Mouse (Mus musculus): ENCODE measurements around the gene U2af1l4. TPM values are rescaled to one million over a fixed set of nuclear protein-coding genes. Genes with fewer than 3 reads are reported as not detected.

U2af1l4 gene
- polyA plus RNA-seq, 1 experiment = 50.1 TPM

- no peak for DNase-seq
- WGBS = 1% methylated on average over 10 of the region's 10 CpGs
- no peak for TF ChIP-seq POLR2A (IDR thresholded peaks at IDR 0.05; ENCODE audit: borderline replicate concordance, extremely low read depth, low read depth, low read length)
- TF ChIP-seq CTCF (IDR thresholded peaks at IDR 0.05; ENCODE audit: insufficient read depth, low read length) = 0 out of 2 replicates have a peak, but pooled peaks have one; percentile 4
Observed at GRCm38 (mm10) chr7:30551445-30552101, 11.5 kb upstream of the U2af1l4 start.

GRCm38 (mm10) chr7:30552102-30553020, 10.7 kb upstream of the U2af1l4 start, which contains the start of the genes Hspb6 and Proser3:
Gene Hspb6 (plus strand): TSS chr7:30552178.
Gene Proser3 (minus strand): TSS chr7:30552299.
- WGBS = under 1% methylated on average over 44 of the region's 44 CpGs

More at GRCm38 (mm10) chr7:30551445-30552101, 11.5 kb upstream of the U2af1l4 start:
- Histone ChIP-seq H3K4me3 (replicated peaks; ENCODE audit: extremely low read depth, low read depth, low read length) (peak overlapping the region; percentile 84), H3K4me1 (ENCODE audit: control insufficient read depth, insufficient read depth, low read length) (no peaks in the 10 kb centered on the region)

DNA sequence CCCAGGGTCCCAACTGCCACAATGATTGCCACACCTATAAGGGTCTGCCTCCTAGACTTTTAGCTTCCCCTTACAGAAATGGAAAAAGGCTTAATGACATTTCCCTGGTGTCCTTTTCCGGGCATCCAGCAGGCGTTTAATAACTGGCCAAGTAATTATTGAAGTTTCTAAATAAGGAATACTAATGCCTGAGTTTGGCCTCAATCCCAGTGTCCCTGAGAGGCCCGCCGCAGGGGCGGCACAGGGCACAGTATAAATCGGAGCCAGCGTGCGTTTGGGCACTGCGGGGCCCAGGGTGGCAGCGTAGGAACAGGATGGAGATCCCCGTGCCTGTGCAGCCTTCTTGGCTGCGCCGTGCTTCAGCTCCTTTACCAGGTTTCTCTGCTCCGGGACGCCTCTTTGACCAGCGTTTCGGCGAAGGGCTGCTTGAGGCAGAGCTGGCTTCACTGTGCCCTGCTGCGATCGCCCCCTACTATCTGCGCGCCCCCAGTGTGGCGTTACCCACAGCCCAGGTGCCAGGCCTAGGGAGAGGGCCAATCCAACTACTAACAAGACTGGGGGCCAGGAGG, 10.0 kb upstream of the U2af1l4 start:
- TF ChIP-seq POLR2A (IDR thresholded peaks at IDR 0.05; ENCODE audit: borderline replicate concordance, extremely low read depth, low read depth, low read length) (peak; percentile 48; the same call in 1 of the 2 replicates), CTCF (IDR thresholded peaks at IDR 0.05; ENCODE audit: insufficient read depth, low read length) (no peak)
- Histone ChIP-seq H3K4me3 (replicated peaks; ENCODE audit: extremely low read depth, low read depth, low read length) (peak overlapping the region; percentile 35), H3K4me1 (ENCODE audit: control insufficient read depth, insufficient read depth, low read length) (no peaks in the 10 kb centered on the region)
- WGBS = 2% methylated on average over 23 of the region's 23 CpGs
- DNase-seq = peak; percentile 47

More at GRCm38 (mm10) chr7:30552102-30553020, 10.7 kb upstream of the U2af1l4 start, which contains the start of the genes Hspb6 and Proser3:
- Histone ChIP-seq H3K4me3 (replicated peaks; ENCODE audit: extremely low read depth, low read depth, low read length) (peak within 1 kb of the TSS; percentile 84), H3K4me1 (ENCODE audit: control insufficient read depth, insufficient read depth, low read length) (no peaks in the 10 kb centered on the region)
- peak; percentile 96 for DNase-seq
- TF ChIP-seq POLR2A (IDR thresholded peaks at IDR 0.05; ENCODE audit: borderline replicate concordance, extremely low read depth, low read depth, low read length) (peak; percentile 93; the same call in 1 of the 2 replicates), CTCF (IDR thresholded peaks at IDR 0.05; ENCODE audit: insufficient read depth, low read length) (0 out of 2 replicates have a peak, but pooled peaks have one; percentile 5)

- Histone ChIP-seq H3K4me3 (replicated peaks; ENCODE audit: extremely low read depth, low read depth, low read length) (no peak overlapping the region), H3K4me1 (ENCODE audit: control insufficient read depth, insufficient read depth, low read length) (peaks cover 4% of the 10 kb centered on the region)
- no peak for DNase-seq
- no peak for TF ChIP-seq POLR2A (IDR thresholded peaks at IDR 0.05; ENCODE audit: borderline replicate concordance, extremely low read depth, low read depth, low read length)
- no peak for TF ChIP-seq CTCF (IDR thresholded peaks at IDR 0.05; ENCODE audit: insufficient read depth, low read length)
- 81% methylated on average over 22 of the region's 22 CpGs for WGBS
Observed at GRCm38 (mm10) chr7:30553810-30554584, 9.1 kb upstream of the U2af1l4 start.

DNA sequence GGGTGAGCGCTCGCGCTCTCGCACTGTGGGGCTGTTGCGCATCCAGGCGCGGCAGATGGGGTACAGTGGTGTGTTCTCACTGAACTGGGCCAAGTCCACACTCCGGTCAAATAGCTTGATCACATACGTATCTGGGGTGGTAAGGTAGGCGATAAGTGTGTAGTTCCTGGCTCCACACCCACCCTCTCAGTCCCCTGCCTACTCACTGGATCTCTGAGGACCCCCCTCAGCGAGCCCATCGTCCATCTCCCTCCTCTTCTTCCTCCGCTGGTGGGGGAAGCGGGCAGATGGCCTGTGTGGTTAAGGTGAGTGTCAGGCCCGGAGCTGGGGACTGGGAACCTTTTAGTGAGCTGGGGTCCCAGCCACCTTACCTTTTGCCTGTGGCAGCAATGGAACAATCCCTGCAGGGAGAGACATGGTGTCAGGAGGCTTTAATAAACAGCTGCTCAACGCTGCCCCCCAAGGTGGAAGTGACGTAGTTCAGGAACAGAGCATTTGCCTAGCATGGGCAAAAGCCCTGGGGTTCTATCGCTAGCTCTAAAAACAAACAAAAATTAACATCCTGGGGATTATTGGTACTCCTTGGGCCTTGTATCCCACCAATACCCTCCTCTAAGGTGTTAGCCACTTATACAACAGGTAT, 6.1 kb upstream of the U2af1l4 start:
- WGBS = 93% methylated on average over 18 of the region's 18 CpGs
- H3K4me3 ChIP-seq (replicated peaks; ENCODE audit: extremely low read depth, low read depth, low read length) = no peak overlapping the region
- H3K4me1 ChIP-seq (ENCODE audit: control insufficient read depth, insufficient read depth, low read length) = peaks cover 5% of the 10 kb centered on the region
- TF ChIP-seq POLR2A (IDR thresholded peaks at IDR 0.05; ENCODE audit: borderline replicate concordance, extremely low read depth, low read depth, low read length) = no peak
- TF ChIP-seq CTCF (IDR thresholded peaks at IDR 0.05; ENCODE audit: insufficient read depth, low read length) = no peak
- no peak for DNase-seq

GRCm38 (mm10) chr7:30557901-30558514, 5.1 kb upstream of the U2af1l4 start:
- TF ChIP-seq POLR2A (IDR thresholded peaks at IDR 0.05; ENCODE audit: borderline replicate concordance, extremely low read depth, low read depth, low read length) = no peak
- no peak for TF ChIP-seq CTCF (IDR thresholded peaks at IDR 0.05; ENCODE audit: insufficient read depth, low read length)
- Histone ChIP-seq H3K4me1 (ENCODE audit: control insufficient read depth, insufficient read depth, low read length) (peaks cover 5% of the 10 kb centered on the region), H3K4me3 (replicated peaks; ENCODE audit: extremely low read depth, low read depth, low read length) (no peak overlapping the region)
- 81% methylated on average over 13 of the region's 13 CpGs for WGBS
- no peak for DNase-seq

- DNase-seq = no peak
- 8% methylated on average over 12 of the region's 12 CpGs for WGBS
- H3K4me1 ChIP-seq (ENCODE audit: control insufficient read depth, insufficient read depth, low read length) = peaks cover 6% of the 10 kb centered on the region
- H3K4me3 ChIP-seq (replicated peaks; ENCODE audit: extremely low read depth, low read depth, low read length) = peak overlapping the region; percentile 68
- TF ChIP-seq CTCF (IDR thresholded peaks at IDR 0.05; ENCODE audit: insufficient read depth, low read length) (no peak), POLR2A (IDR thresholded peaks at IDR 0.05; ENCODE audit: borderline replicate concordance, extremely low read depth, low read depth, low read length) (no peak)
Observed at GRCm38 (mm10) chr7:30558656-30559442, 4.3 kb upstream of the U2af1l4 start.
